Mouse (Mus musculus): ENCODE measurements at regions not wholly inside any gene's neighbourhood (a gene's known extent, or its start where the extent isn't known, plus 50 kb on each side); places are given as distances from the start of the nearest gene placed in this dataset.

DNA sequence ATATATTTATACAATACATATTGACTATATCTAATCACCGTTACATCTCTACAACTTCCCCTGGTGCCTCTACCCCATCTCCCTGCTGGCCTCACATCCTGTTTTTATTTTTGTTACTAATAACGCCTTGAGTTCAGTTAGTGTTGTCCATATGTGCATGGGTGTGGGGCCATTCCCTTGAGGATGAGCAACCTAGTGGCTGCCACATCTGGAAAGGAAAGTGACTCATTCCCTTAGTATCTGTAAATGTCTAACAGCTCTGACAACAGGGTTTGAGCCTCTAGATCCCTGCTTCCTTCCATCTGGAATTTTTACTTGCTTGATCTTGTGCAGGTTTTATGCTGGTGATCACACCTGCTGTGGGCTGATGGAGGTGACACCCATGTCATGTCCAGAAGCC lies 333.2 kb upstream of the Mctp2 start:
- no peak overlapping the region for H3K27ac ChIP-seq (replicated peaks)
- no peaks in the 10 kb centered on the region for H3K27me3 ChIP-seq (ENCODE audit: control insufficient read depth, insufficient read depth, low read length)
- TF ChIP-seq CTCF (IDR thresholded peaks at IDR 0.05; ENCODE audit: low read depth) (no peak), EP300 (optimal IDR thresholded peaks at IDR 0.05) (no peak)
- DNase-seq (ENCODE audit: low spot score), result no peak
- no peaks in the 10 kb centered on the region for H3K9me3 ChIP-seq (ENCODE audit: control insufficient read depth, low read length)
- H3K4me2 ChIP-seq (replicated peaks; ENCODE audit: low read depth), result no peak overlapping the region
- ATAC-seq (ENCODE audit: low FRiP score, low TSS enrichment), result no peak
- no peaks in the 10 kb centered on the region for H3K4me1 ChIP-seq (replicated peaks; ENCODE audit: control insufficient read depth, insufficient read depth)
- H3K36me3 ChIP-seq (ENCODE audit: control insufficient read depth, insufficient read depth, low read length), result no peaks in the 10 kb centered on the region
- no peak overlapping the region for H3K9ac ChIP-seq (ENCODE audit: low read length)
- H3K4me3 ChIP-seq (ENCODE audit: low read depth, low read length), result no peak overlapping the region
- 74% methylated on average over 2 of the region's 2 CpGs for WGBS

GRCm38 (mm10) chr7:72675018-72675417 lies 368.6 kb upstream of the Mctp2 start:
- Histone ChIP-seq H3K27ac (replicated peaks) (no peak overlapping the region), H3K27me3 (ENCODE audit: control insufficient read depth, insufficient read depth, low read length) (no peaks in the 10 kb centered on the region), H3K36me3 (ENCODE audit: control insufficient read depth, insufficient read depth, low read length) (no peaks in the 10 kb centered on the region), H3K4me2 (replicated peaks; ENCODE audit: low read depth) (no peak overlapping the region), H3K4me3 (ENCODE audit: low read depth, low read length) (no peak overlapping the region), H3K4me1 (replicated peaks; ENCODE audit: control insufficient read depth, insufficient read depth) (no peaks in the 10 kb centered on the region), H3K9me3 (ENCODE audit: control insufficient read depth, low read length) (no peaks in the 10 kb centered on the region), H3K9ac (ENCODE audit: low read length) (no peak overlapping the region)
- TF ChIP-seq CTCF (IDR thresholded peaks at IDR 0.05; ENCODE audit: low read depth) (no peak), EP300 (optimal IDR thresholded peaks at IDR 0.05) (no peak)
- ATAC-seq (ENCODE audit: low FRiP score, low TSS enrichment) (no peak), DNase-seq (ENCODE audit: low spot score) (no peak)
- 55% methylated on average over 6 of the region's 6 CpGs for WGBS

GRCm38 (mm10) chr7:72685803-72686202 lies 379.4 kb upstream of the Mctp2 start:
- H3K36me3 ChIP-seq (ENCODE audit: control insufficient read depth, insufficient read depth, low read length), result no peaks in the 10 kb centered on the region
- H3K9me3 ChIP-seq (ENCODE audit: control insufficient read depth, low read length), result no peaks in the 10 kb centered on the region
- WGBS, result 43% methylated on average over 2 of the region's 2 CpGs
- H3K4me3 ChIP-seq (ENCODE audit: low read depth, low read length), result no peak overlapping the region
- no peak overlapping the region for H3K9ac ChIP-seq (ENCODE audit: low read length)
- ATAC-seq (ENCODE audit: low FRiP score, low TSS enrichment) (no peak), DNase-seq (ENCODE audit: low spot score) (no peak)
- TF ChIP-seq EP300 (optimal IDR thresholded peaks at IDR 0.05) (no peak), CTCF (IDR thresholded peaks at IDR 0.05; ENCODE audit: low read depth) (no peak)
- no peak overlapping the region for H3K4me2 ChIP-seq (replicated peaks; ENCODE audit: low read depth)
- no peak overlapping the region for H3K27ac ChIP-seq (replicated peaks)
- no peaks in the 10 kb centered on the region for H3K27me3 ChIP-seq (ENCODE audit: control insufficient read depth, insufficient read depth, low read length)
- no peaks in the 10 kb centered on the region for H3K4me1 ChIP-seq (replicated peaks; ENCODE audit: control insufficient read depth, insufficient read depth)

DNA sequence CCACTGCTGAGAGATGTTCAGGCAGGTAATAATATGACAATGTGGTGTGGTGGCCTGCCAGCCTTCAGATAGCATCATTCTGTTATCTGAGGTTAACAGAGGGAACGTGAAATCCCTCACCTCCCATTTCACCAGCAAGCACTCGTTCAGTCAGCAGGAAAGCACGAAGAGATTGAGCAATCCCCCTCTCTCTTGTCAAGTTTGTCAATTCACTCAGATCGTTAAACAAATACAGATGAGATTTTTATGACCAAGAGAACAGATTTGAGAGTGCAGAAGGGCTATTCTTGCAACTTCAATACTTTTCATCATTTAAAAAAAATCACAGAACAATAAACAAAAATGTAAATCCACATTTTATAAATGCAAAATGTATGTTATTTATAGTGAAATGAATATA lies 380.9 kb upstream of the Mctp2 start:
- H3K9me3 ChIP-seq (ENCODE audit: control insufficient read depth, low read length), result no peaks in the 10 kb centered on the region
- no peaks in the 10 kb centered on the region for H3K36me3 ChIP-seq (ENCODE audit: control insufficient read depth, insufficient read depth, low read length)
- ATAC-seq (ENCODE audit: low FRiP score, low TSS enrichment), result no peak
- no peak overlapping the region for H3K4me2 ChIP-seq (replicated peaks; ENCODE audit: low read depth)
- no peak overlapping the region for H3K27ac ChIP-seq (replicated peaks)
- DNase-seq (ENCODE audit: low spot score), result no peak
- no peak overlapping the region for H3K4me3 ChIP-seq (ENCODE audit: low read depth, low read length)
- 27% methylated on average over 4 of the region's 4 CpGs for WGBS
- TF ChIP-seq EP300 (optimal IDR thresholded peaks at IDR 0.05), result no peak
- no peak for TF ChIP-seq CTCF (IDR thresholded peaks at IDR 0.05; ENCODE audit: low read depth)
- H3K27me3 ChIP-seq (ENCODE audit: control insufficient read depth, insufficient read depth, low read length), result no peaks in the 10 kb centered on the region
- no peaks in the 10 kb centered on the region for H3K4me1 ChIP-seq (replicated peaks; ENCODE audit: control insufficient read depth, insufficient read depth)
- no peak overlapping the region for H3K9ac ChIP-seq (ENCODE audit: low read length)

- ATAC-seq (ENCODE audit: low FRiP score, low TSS enrichment), result no peak
- Histone ChIP-seq H3K4me3 (ENCODE audit: low read depth, low read length) (no peak overlapping the region), H3K27ac (replicated peaks) (no peak overlapping the region), H3K9ac (ENCODE audit: low read length) (no peak overlapping the region), H3K4me2 (replicated peaks; ENCODE audit: low read depth) (no peak overlapping the region), H3K9me3 (ENCODE audit: control insufficient read depth, low read length) (no peaks in the 10 kb centered on the region), H3K36me3 (ENCODE audit: control insufficient read depth, insufficient read depth, low read length) (no peaks in the 10 kb centered on the region), H3K4me1 (replicated peaks; ENCODE audit: control insufficient read depth, insufficient read depth) (no peaks in the 10 kb centered on the region), H3K27me3 (ENCODE audit: control insufficient read depth, insufficient read depth, low read length) (no peaks in the 10 kb centered on the region)
- DNase-seq (ENCODE audit: low spot score), result no peak
- WGBS, result 58% methylated on average over 3 of the region's 3 CpGs
- TF ChIP-seq EP300 (optimal IDR thresholded peaks at IDR 0.05), result no peak
- TF ChIP-seq CTCF (IDR thresholded peaks at IDR 0.05; ENCODE audit: low read depth), result no peak
Measured at GRCm38 (mm10) chr7:72691396-72691795, 385.0 kb upstream of the Mctp2 start.

GRCm38 (mm10) chr7:72691859-72692258 lies 385.5 kb upstream of the Mctp2 start:
- WGBS, result 47% methylated on average over 9 of the region's 9 CpGs
- Histone ChIP-seq H3K4me2 (replicated peaks; ENCODE audit: low read depth) (no peak overlapping the region), H3K9ac (ENCODE audit: low read length) (no peak overlapping the region), H3K9me3 (ENCODE audit: control insufficient read depth, low read length) (no peaks in the 10 kb centered on the region), H3K27me3 (ENCODE audit: control insufficient read depth, insufficient read depth, low read length) (no peaks in the 10 kb centered on the region), H3K4me1 (replicated peaks; ENCODE audit: control insufficient read depth, insufficient read depth) (no peaks in the 10 kb centered on the region), H3K36me3 (ENCODE audit: control insufficient read depth, insufficient read depth, low read length) (no peaks in the 10 kb centered on the region), H3K4me3 (ENCODE audit: low read depth, low read length) (no peak overlapping the region), H3K27ac (replicated peaks) (no peak overlapping the region)
- ATAC-seq (ENCODE audit: low FRiP score, low TSS enrichment) (no peak; the same call in 1 of the 2 replicates), DNase-seq (ENCODE audit: low spot score) (no peak)
- TF ChIP-seq EP300 (optimal IDR thresholded peaks at IDR 0.05) (no peak), CTCF (IDR thresholded peaks at IDR 0.05; ENCODE audit: low read depth) (no peak)
